Mouse (Mus musculus): ENCODE measurements around the gene Gcc1. TPM values are rescaled to one million over a fixed set of nuclear protein-coding genes. Genes with fewer than 3 reads are reported as not detected.

Gcc1 gene
- total RNA-seq, 1 experiment, result 7.9 TPM

- H3K9ac ChIP-seq (ENCODE audit: insufficient read depth, low read depth, low read length, poor library complexity, severe bottlenecking), result no peak overlapping the region
- TF ChIP-seq MAFK (IDR thresholded peaks at IDR 0.05; ENCODE audit: insufficient read depth, low read depth, low read length) (no peak), ZNF384 (IDR thresholded peaks at IDR 0.05; ENCODE audit: low read depth, low read length) (peak; percentile 80), ZC3H11A (IDR thresholded peaks at IDR 0.05; ENCODE audit: borderline replicate concordance, low read depth, low read length) (no peak)
- in situ Hi-C loops (cut with MboI; ENCODE audit: low sequenced_read_pairs in 2 of 2, unreplicated experiment in 2 of 2), result no loop called here
- peak overlapping the region in 1 of 2 experiments; percentile 30; a peak in 1 of 4 replicates for H3K4me3 ChIP-seq (ENCODE audit: insufficient read depth in 1 of 2, low read depth in 1 of 2, low read length in 2 of 2, poor library complexity in 1 of 2, severe bottlenecking in 1 of 2)
- no peak for DNase-seq (ENCODE audit: low read depth, low spot score)
- H3K4me1 ChIP-seq (ENCODE audit: control insufficient read depth in 2 of 2, insufficient read depth in 2 of 2, low read length in 2 of 2, poor library complexity in 1 of 2), result peaks cover 2 to 7% of the 10 kb centered on the region in 2 experiments; a peak in 1 of 4 replicates
- H3K36me3 ChIP-seq (ENCODE audit: control insufficient read depth, insufficient read depth, low read length, poor library complexity, severe bottlenecking), result peaks cover 17% of the 10 kb centered on the region
- no peak overlapping the region for H3K27ac ChIP-seq (ENCODE audit: insufficient read depth, low read depth, low read length, poor library complexity, severe bottlenecking)
- H3K9me3 ChIP-seq (ENCODE audit: control insufficient read depth, insufficient read depth, low read depth, low read length), result no peaks in the 10 kb centered on the region
Observed at GRCm38 (mm10) chr6:28422651-28423290, 5.4 kb downstream of the Gcc1 start.

GRCm38 (mm10) chr6:28421469-28422000, 6.7 kb downstream of the Gcc1 start:
- DNase-seq (ENCODE audit: low read depth, low spot score), result peak; percentile 88
- H3K4me3 ChIP-seq (ENCODE audit: insufficient read depth in 1 of 2, low read depth in 1 of 2, low read length in 2 of 2, poor library complexity in 1 of 2, severe bottlenecking in 1 of 2), result peak overlapping the region; percentile 82 to 94
- H3K9me3 ChIP-seq (ENCODE audit: control insufficient read depth, insufficient read depth, low read depth, low read length), result no peaks in the 10 kb centered on the region
- peaks cover 17% of the 10 kb centered on the region for H3K36me3 ChIP-seq (ENCODE audit: control insufficient read depth, insufficient read depth, low read length, poor library complexity, severe bottlenecking)
- peak overlapping the region; percentile 81 for H3K9ac ChIP-seq (ENCODE audit: insufficient read depth, low read depth, low read length, poor library complexity, severe bottlenecking)
- peaks cover 2 to 7% of the 10 kb centered on the region in 2 experiments; a peak in 1 of 4 replicates for H3K4me1 ChIP-seq (ENCODE audit: control insufficient read depth in 2 of 2, insufficient read depth in 2 of 2, low read length in 2 of 2, poor library complexity in 1 of 2)
- H3K27ac ChIP-seq (ENCODE audit: insufficient read depth, low read depth, low read length, poor library complexity, severe bottlenecking), result peak overlapping the region; percentile 20; the same call in 1 of the 2 replicates
- no peak for TF ChIP-seq ZNF384 (IDR thresholded peaks at IDR 0.05; ENCODE audit: low read depth, low read length)
- TF ChIP-seq HCFC1 (IDR thresholded peaks at IDR 0.05; ENCODE audit: borderline replicate concordance, insufficient read depth, low read length), result peak; percentile 12; the same call in 1 of the 2 replicates
- peak; percentile 15; the same call in 1 of the 2 replicates for TF ChIP-seq ZC3H11A (IDR thresholded peaks at IDR 0.05; ENCODE audit: borderline replicate concordance, low read depth, low read length)
- no peak for TF ChIP-seq MAFK (IDR thresholded peaks at IDR 0.05; ENCODE audit: insufficient read depth, low read depth, low read length)
- TF ChIP-seq CHD2 (IDR thresholded peaks at IDR 0.05; ENCODE audit: low read depth, low read length), result no peak
- in situ Hi-C loops (cut with MboI; ENCODE audit: low sequenced_read_pairs in 2 of 2, unreplicated experiment in 2 of 2), result no loop called here

GRCm38 (mm10) chr6:28420865-28421264, 7.3 kb downstream of the Gcc1 start:
- Histone ChIP-seq H3K4me3 (ENCODE audit: insufficient read depth in 1 of 2, low read depth in 1 of 2, low read length in 2 of 2, poor library complexity in 1 of 2, severe bottlenecking in 1 of 2) (peak overlapping the region; percentile 82 to 94), H3K9ac (ENCODE audit: insufficient read depth, low read depth, low read length, poor library complexity, severe bottlenecking) (peak overlapping the region; percentile 81), H3K9me3 (ENCODE audit: control insufficient read depth, insufficient read depth, low read depth, low read length) (no peaks in the 10 kb centered on the region), H3K27ac (ENCODE audit: insufficient read depth, low read depth, low read length, poor library complexity, severe bottlenecking) (no peak overlapping the region), H3K4me1 (ENCODE audit: control insufficient read depth in 2 of 2, insufficient read depth in 2 of 2, low read length in 2 of 2, poor library complexity in 1 of 2) (peaks cover 2 to 7% of the 10 kb centered on the region in 2 experiments; a peak in 1 of 4 replicates), H3K36me3 (ENCODE audit: control insufficient read depth, insufficient read depth, low read length, poor library complexity, severe bottlenecking) (peaks cover 14% of the 10 kb centered on the region)
- in situ Hi-C loops (cut with MboI; ENCODE audit: low sequenced_read_pairs in 2 of 2, unreplicated experiment in 2 of 2), result no loop called here
- TF ChIP-seq CHD2 (IDR thresholded peaks at IDR 0.05; ENCODE audit: low read depth, low read length) (no peak), ZNF384 (IDR thresholded peaks at IDR 0.05; ENCODE audit: low read depth, low read length) (no peak)
- no peak for DNase-seq (ENCODE audit: low read depth, low spot score)

- H3K9ac ChIP-seq (ENCODE audit: insufficient read depth, low read depth, low read length, poor library complexity, severe bottlenecking), result peak overlapping the region; percentile 81; the same call in 1 of the 2 replicates
- TF ChIP-seq HCFC1 (IDR thresholded peaks at IDR 0.05; ENCODE audit: borderline replicate concordance, insufficient read depth, low read length) (no peak), CHD2 (IDR thresholded peaks at IDR 0.05; ENCODE audit: low read depth, low read length) (no peak), MAFK (IDR thresholded peaks at IDR 0.05; ENCODE audit: insufficient read depth, low read depth, low read length) (no peak), ZNF384 (IDR thresholded peaks at IDR 0.05; ENCODE audit: low read depth, low read length) (no peak), ZC3H11A (IDR thresholded peaks at IDR 0.05; ENCODE audit: borderline replicate concordance, low read depth, low read length) (no peak)
- H3K27ac ChIP-seq (ENCODE audit: insufficient read depth, low read depth, low read length, poor library complexity, severe bottlenecking), result no peak overlapping the region
Observed at GRCm38 (mm10) chr6:28420361-28420760, 7.8 kb downstream of the Gcc1 start.

More at GRCm38 (mm10) chr6:28420361-28420760, 7.8 kb downstream of the Gcc1 start:
- no peaks in the 10 kb centered on the region for H3K9me3 ChIP-seq (ENCODE audit: control insufficient read depth, insufficient read depth, low read depth, low read length)
- peak overlapping the region; percentile 82 to 94; a peak in 3 of 4 replicates for H3K4me3 ChIP-seq (ENCODE audit: insufficient read depth in 1 of 2, low read depth in 1 of 2, low read length in 2 of 2, poor library complexity in 1 of 2, severe bottlenecking in 1 of 2)
- peaks cover 2 to 7% of the 10 kb centered on the region in 2 experiments; a peak in 1 of 4 replicates for H3K4me1 ChIP-seq (ENCODE audit: control insufficient read depth in 2 of 2, insufficient read depth in 2 of 2, low read length in 2 of 2, poor library complexity in 1 of 2)
- DNase-seq (ENCODE audit: low read depth, low spot score), result no peak
- in situ Hi-C loops (cut with MboI; ENCODE audit: low sequenced_read_pairs in 2 of 2, unreplicated experiment in 2 of 2), result no loop called here
- H3K36me3 ChIP-seq (ENCODE audit: control insufficient read depth, insufficient read depth, low read length, poor library complexity, severe bottlenecking), result peaks cover 10% of the 10 kb centered on the region

Data from ES-E14 (cell line).